Mouse (Mus musculus): ENCODE results near the gene Cit. TPM values are rescaled to one million over a fixed set of nuclear protein-coding genes. Genes with fewer than 3 reads are reported as not detected.

Gene Cit
- polyA plus RNA-seq, 1 experiment from 2014 or later = 58.4 TPM

- H3K27ac ChIP-seq (ENCODE audit: low read depth, low read length) = no peak overlapping the region
- no peak overlapping the region for H3K4me2 ChIP-seq
- peaks cover 62% of the 10 kb centered on the region for H3K36me3 ChIP-seq (ENCODE audit: control insufficient read depth, insufficient read depth, low read length)
- no peak overlapping the region for H3K4me3 ChIP-seq (ENCODE audit: low read depth, low read length)
- no peaks in the 10 kb centered on the region for H3K27me3 ChIP-seq (replicated peaks; ENCODE audit: control insufficient read depth, insufficient read depth, low read length)
- no peaks in the 10 kb centered on the region for H3K4me1 ChIP-seq (replicated peaks; ENCODE audit: control insufficient read depth, insufficient read depth, low read length)
- H3K9me3 ChIP-seq (ENCODE audit: control insufficient read depth, low read length) = no peaks in the 10 kb centered on the region
- DNase-seq (ENCODE audit: low spot score) (no peak), ATAC-seq (replicated peaks; ENCODE audit: low FRiP score) (no peak)
- WGBS = 95% methylated on average over 11 of the region's 11 CpGs
- H3K9ac ChIP-seq (ENCODE audit: low read depth, low read length) = no peak overlapping the region
Observed at GRCm38 (mm10) chr5:115985101-115985500, 140.0 kb downstream of the Cit start.

- Histone ChIP-seq H3K4me3 (ENCODE audit: low read depth, low read length) (no peak overlapping the region), H3K9me3 (ENCODE audit: control insufficient read depth, low read length) (no peaks in the 10 kb centered on the region), H3K9ac (ENCODE audit: low read depth, low read length) (no peak overlapping the region), H3K36me3 (ENCODE audit: control insufficient read depth, insufficient read depth, low read length) (peaks cover 63% of the 10 kb centered on the region), H3K27me3 (replicated peaks; ENCODE audit: control insufficient read depth, insufficient read depth, low read length) (no peaks in the 10 kb centered on the region), H3K4me2 (no peak overlapping the region), H3K27ac (ENCODE audit: low read depth, low read length) (no peak overlapping the region), H3K4me1 (replicated peaks; ENCODE audit: control insufficient read depth, insufficient read depth, low read length) (no peaks in the 10 kb centered on the region)
- ATAC-seq (replicated peaks; ENCODE audit: low FRiP score) = no peak
- WGBS = 90% methylated on average over 12 of the region's 12 CpGs
- no peak for DNase-seq (ENCODE audit: low spot score)
Observed at GRCm38 (mm10) chr5:115987284-115987683, 142.2 kb downstream of the Cit start.

GRCm38 (mm10) chr5:115991717-115992116 is 146.6 kb downstream of the Cit start:
- WGBS = 96% methylated on average over 11 of the region's 11 CpGs
- H3K4me2 ChIP-seq = no peak overlapping the region
- no peak overlapping the region for H3K4me3 ChIP-seq (ENCODE audit: low read depth, low read length)
- H3K9me3 ChIP-seq (ENCODE audit: control insufficient read depth, low read length) = no peaks in the 10 kb centered on the region
- ATAC-seq (replicated peaks; ENCODE audit: low FRiP score) (no peak), DNase-seq (ENCODE audit: low spot score) (no peak)
- H3K27me3 ChIP-seq (replicated peaks; ENCODE audit: control insufficient read depth, insufficient read depth, low read length) = no peaks in the 10 kb centered on the region
- peaks cover 72% of the 10 kb centered on the region for H3K36me3 ChIP-seq (ENCODE audit: control insufficient read depth, insufficient read depth, low read length)
- H3K27ac ChIP-seq (ENCODE audit: low read depth, low read length) = no peak overlapping the region
- no peaks in the 10 kb centered on the region for H3K4me1 ChIP-seq (replicated peaks; ENCODE audit: control insufficient read depth, insufficient read depth, low read length)
- no peak overlapping the region for H3K9ac ChIP-seq (ENCODE audit: low read depth, low read length)

- H3K9me3 ChIP-seq (ENCODE audit: control insufficient read depth, low read length) = no peaks in the 10 kb centered on the region
- H3K36me3 ChIP-seq (ENCODE audit: control insufficient read depth, insufficient read depth, low read length) = peaks cover 62% of the 10 kb centered on the region
- no peaks in the 10 kb centered on the region for H3K27me3 ChIP-seq (replicated peaks; ENCODE audit: control insufficient read depth, insufficient read depth, low read length)
- DNase-seq (ENCODE audit: low spot score) (no peak), ATAC-seq (replicated peaks; ENCODE audit: low FRiP score) (no peak)
- no peak overlapping the region for H3K9ac ChIP-seq (ENCODE audit: low read depth, low read length)
- no peaks in the 10 kb centered on the region for H3K4me1 ChIP-seq (replicated peaks; ENCODE audit: control insufficient read depth, insufficient read depth, low read length)
- WGBS = 95% methylated on average over 15 of the region's 15 CpGs
- no peak overlapping the region for H3K4me3 ChIP-seq (ENCODE audit: low read depth, low read length)
- H3K4me2 ChIP-seq = no peak overlapping the region
- no peak overlapping the region for H3K27ac ChIP-seq (ENCODE audit: low read depth, low read length)
Observed at GRCm38 (mm10) chr5:115994101-115994500, 149.0 kb downstream of the Cit start.

- H3K9ac ChIP-seq (ENCODE audit: low read depth, low read length) = no peak overlapping the region
- H3K27me3 ChIP-seq (replicated peaks; ENCODE audit: control insufficient read depth, insufficient read depth, low read length) = no peaks in the 10 kb centered on the region
- H3K4me3 ChIP-seq (ENCODE audit: low read depth, low read length) = no peak overlapping the region
- no peaks in the 10 kb centered on the region for H3K9me3 ChIP-seq (ENCODE audit: control insufficient read depth, low read length)
- WGBS = 71% methylated on average over 13 of the region's 13 CpGs
- peaks cover 41% of the 10 kb centered on the region; the same call in 1 of the 2 replicates for H3K36me3 ChIP-seq (ENCODE audit: control insufficient read depth, insufficient read depth, low read length)
- ATAC-seq (replicated peaks; ENCODE audit: low FRiP score) = no peak
- no peak for DNase-seq (ENCODE audit: low spot score)
- no peak overlapping the region for H3K4me2 ChIP-seq
- H3K4me1 ChIP-seq (replicated peaks; ENCODE audit: control insufficient read depth, insufficient read depth, low read length) = no peaks in the 10 kb centered on the region
- no peak overlapping the region for H3K27ac ChIP-seq (ENCODE audit: low read depth, low read length)
Observed at GRCm38 (mm10) chr5:115997376-115997775, 152.3 kb downstream of the Cit start.

- Histone ChIP-seq H3K4me2 (no peak overlapping the region), H3K9ac (ENCODE audit: low read depth, low read length) (no peak overlapping the region), H3K4me3 (ENCODE audit: low read depth, low read length) (no peak overlapping the region), H3K27me3 (replicated peaks; ENCODE audit: control insufficient read depth, insufficient read depth, low read length) (no peaks in the 10 kb centered on the region), H3K36me3 (ENCODE audit: control insufficient read depth, insufficient read depth, low read length) (peaks cover 20% of the 10 kb centered on the region; the same call in 1 of the 2 replicates), H3K4me1 (replicated peaks; ENCODE audit: control insufficient read depth, insufficient read depth, low read length) (0 out of 2 replicates have a peak, but pooled peaks cover 6% of the 10 kb centered on the region), H3K9me3 (ENCODE audit: control insufficient read depth, low read length) (no peaks in the 10 kb centered on the region), H3K27ac (ENCODE audit: low read depth, low read length) (no peak overlapping the region)
- DNase-seq (ENCODE audit: low spot score) (no peak), ATAC-seq (replicated peaks; ENCODE audit: low FRiP score) (no peak)
- 86% methylated on average over 8 of the region's 8 CpGs for WGBS
Observed at GRCm38 (mm10) chr5:116003154-116003553, 158.1 kb downstream of the Cit start.

- Histone ChIP-seq H3K4me2 (no peak overlapping the region), H3K4me1 (replicated peaks; ENCODE audit: control insufficient read depth, insufficient read depth, low read length) (0 out of 2 replicates have a peak, but pooled peaks cover 6% of the 10 kb centered on the region), H3K9me3 (ENCODE audit: control insufficient read depth, low read length) (no peaks in the 10 kb centered on the region), H3K27ac (ENCODE audit: low read depth, low read length) (no peak overlapping the region), H3K36me3 (ENCODE audit: control insufficient read depth, insufficient read depth, low read length) (peaks cover 20% of the 10 kb centered on the region; the same call in 1 of the 2 replicates), H3K4me3 (ENCODE audit: low read depth, low read length) (no peak overlapping the region), H3K27me3 (replicated peaks; ENCODE audit: control insufficient read depth, insufficient read depth, low read length) (no peaks in the 10 kb centered on the region), H3K9ac (ENCODE audit: low read depth, low read length) (no peak overlapping the region)
- DNase-seq (ENCODE audit: low spot score) = no peak
- ATAC-seq (replicated peaks; ENCODE audit: low FRiP score) = no peak
- WGBS = 69% methylated on average over 13 of the region's 13 CpGs
Observed at GRCm38 (mm10) chr5:116003825-116004224, 158.7 kb downstream of the Cit start.

- H3K27ac ChIP-seq (ENCODE audit: low read depth, low read length) = no peak overlapping the region
- WGBS = 95% methylated on average over 10 of the region's 10 CpGs
- no peak overlapping the region for H3K9ac ChIP-seq (ENCODE audit: low read depth, low read length)
- DNase-seq (ENCODE audit: low spot score) (no peak), ATAC-seq (replicated peaks; ENCODE audit: low FRiP score) (no peak)
- no peaks in the 10 kb centered on the region for H3K9me3 ChIP-seq (ENCODE audit: control insufficient read depth, low read length)
- H3K4me2 ChIP-seq = no peak overlapping the region
- no peak overlapping the region for H3K4me3 ChIP-seq (ENCODE audit: low read depth, low read length)
- no peaks in the 10 kb centered on the region for H3K27me3 ChIP-seq (replicated peaks; ENCODE audit: control insufficient read depth, insufficient read depth, low read length)
- H3K4me1 ChIP-seq (replicated peaks; ENCODE audit: control insufficient read depth, insufficient read depth, low read length) = 0 out of 2 replicates have a peak, but pooled peaks cover 6% of the 10 kb centered on the region
- H3K36me3 ChIP-seq (ENCODE audit: control insufficient read depth, insufficient read depth, low read length) = peaks cover 20% of the 10 kb centered on the region; the same call in 1 of the 2 replicates
Observed at GRCm38 (mm10) chr5:116004271-116004670, 159.2 kb downstream of the Cit start.

- Histone ChIP-seq H3K27ac (ENCODE audit: low read depth, low read length) (no peak overlapping the region), H3K4me1 (replicated peaks; ENCODE audit: control insufficient read depth, insufficient read depth, low read length) (peaks cover 6% of the 10 kb centered on the region; the same call in 1 of the 2 replicates), H3K4me2 (no peak overlapping the region), H3K9me3 (ENCODE audit: control insufficient read depth, low read length) (no peaks in the 10 kb centered on the region), H3K9ac (ENCODE audit: low read depth, low read length) (no peak overlapping the region), H3K27me3 (replicated peaks; ENCODE audit: control insufficient read depth, insufficient read depth, low read length) (no peaks in the 10 kb centered on the region), H3K36me3 (ENCODE audit: control insufficient read depth, insufficient read depth, low read length) (peaks cover 15% of the 10 kb centered on the region; the same call in 1 of the 2 replicates), H3K4me3 (ENCODE audit: low read depth, low read length) (no peak overlapping the region)
- ATAC-seq (replicated peaks; ENCODE audit: low FRiP score) (no peak), DNase-seq (ENCODE audit: low spot score) (no peak)
- 77% methylated on average over 22 of the region's 22 CpGs for WGBS
Observed at GRCm38 (mm10) chr5:116006324-116007099, 161.4 kb downstream of the Cit start.
